Mouse (Mus musculus): ENCODE results near the gene Abcg5. TPM values are rescaled to one million over a fixed set of nuclear protein-coding genes. Genes with fewer than 3 reads are reported as not detected.

The Abcg5 gene
- polyA plus RNA-seq, 1 experiment from 2014 or later, result 1.8 TPM

DNA sequence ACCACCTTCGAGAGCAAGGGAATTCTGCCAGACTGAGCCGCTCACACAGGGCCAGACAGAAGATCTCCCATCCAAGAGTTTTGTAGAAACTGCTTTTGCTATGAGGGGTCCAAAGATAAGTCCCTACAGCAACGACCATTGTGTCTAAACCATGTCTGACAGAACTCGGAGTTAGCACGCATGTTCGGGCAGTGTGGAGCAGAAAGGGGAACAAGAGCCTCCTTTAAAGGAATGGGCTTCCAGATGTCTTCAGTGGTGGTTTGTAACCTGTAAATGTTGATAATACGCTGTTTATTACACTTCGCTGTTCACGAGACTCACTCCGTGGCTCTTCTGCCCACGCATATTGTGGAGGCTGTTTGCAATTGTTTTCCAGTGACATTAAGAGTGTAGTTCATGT lies 5.2 kb downstream of the Abcg5 start:
- H3K9ac ChIP-seq (replicated peaks; ENCODE audit: low read depth, low read length), result no peak overlapping the region
- 85% methylated on average over 11 of the region's 11 CpGs for WGBS

DNA sequence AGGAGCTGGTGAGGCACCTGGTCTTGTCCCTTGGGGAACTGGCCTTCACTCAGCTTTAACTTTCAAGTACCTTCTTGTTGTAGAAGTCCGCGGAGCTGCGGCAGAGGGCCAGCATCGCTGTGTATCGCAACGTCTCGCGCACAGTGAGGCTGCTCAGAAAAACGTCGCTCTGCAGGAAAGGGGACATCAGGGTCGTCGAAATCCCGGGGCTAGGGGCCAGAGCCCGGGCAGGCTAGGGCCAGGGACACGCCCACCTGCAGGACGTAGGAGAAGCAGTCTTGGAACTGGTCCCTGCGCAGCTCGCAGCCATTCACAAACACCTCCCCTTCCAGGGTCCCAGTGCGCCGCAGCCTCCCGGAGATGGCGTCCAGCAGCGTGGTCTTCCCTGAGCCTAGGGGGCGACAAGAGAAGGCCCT lies 6.9 kb downstream of the Abcg5 start, which contains the start of gene Abcg8:
TSS of gene Abcg8 (plus strand) at position 352 of the 416 bp plus-strand sequence.
- Histone ChIP-seq H3K9me3 (ENCODE audit: control insufficient read depth, low read depth, low read length) (no peaks in the 10 kb centered on the region), H3K9ac (replicated peaks; ENCODE audit: low read depth, low read length) (no peak within 1 kb of the TSS)
- 3% methylated on average over 24 of the region's 24 CpGs for WGBS

More for the DNA sequence above, 5.2 kb downstream of the Abcg5 start:
- Histone ChIP-seq H3K27me3 (ENCODE audit: control insufficient read depth, insufficient read depth, low read length) (no peaks in the 10 kb centered on the region), H3K4me1 (ENCODE audit: control insufficient read depth, insufficient read depth, low read length) (0 out of 2 replicates have a peak, but pooled peaks cover 3% of the 10 kb centered on the region), H3K4me3 (ENCODE audit: low read depth, low read length) (no peak overlapping the region), H3K9me3 (ENCODE audit: control insufficient read depth, low read depth, low read length) (no peaks in the 10 kb centered on the region), H3K36me3 (ENCODE audit: control insufficient read depth, insufficient read depth, low read length) (no peaks in the 10 kb centered on the region), H3K27ac (ENCODE audit: low read length) (no peak overlapping the region), H3K4me2 (replicated peaks; ENCODE audit: low read depth, low read length) (no peak overlapping the region)
- ATAC-seq (ENCODE audit: insufficient number of reproducible peaks, insufficient read depth, low FRiP score, low read depth), result no peak

DNA sequence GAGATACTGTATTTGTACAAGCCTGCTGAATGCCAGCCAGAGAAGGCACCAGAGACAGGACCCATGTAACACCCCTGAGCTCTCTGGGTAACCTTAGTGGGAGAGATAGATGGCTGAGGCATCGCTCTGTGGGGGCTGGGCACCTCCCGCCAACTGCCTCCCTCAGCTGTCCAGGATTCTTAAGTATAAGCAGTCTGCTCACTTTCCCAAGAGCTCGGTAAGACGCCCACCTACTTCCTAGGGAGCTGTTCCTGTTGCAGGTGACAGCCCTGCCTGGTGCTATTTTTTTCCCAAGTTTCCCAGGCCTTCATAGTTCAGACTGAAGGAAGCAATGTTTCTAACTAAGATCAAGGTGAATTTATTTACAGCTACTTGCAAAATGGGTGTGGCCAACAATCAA lies 7.6 kb downstream of the Abcg5 start:
- H3K4me3 ChIP-seq (ENCODE audit: low read depth, low read length), result no peak overlapping the region
- H3K4me2 ChIP-seq (replicated peaks; ENCODE audit: low read depth, low read length), result no peak overlapping the region
- WGBS, result 53% methylated on average over 4 of the region's 4 CpGs
- 0 out of 2 replicates have a peak, but pooled peaks cover 3% of the 10 kb centered on the region for H3K4me1 ChIP-seq (ENCODE audit: control insufficient read depth, insufficient read depth, low read length)
- H3K9me3 ChIP-seq (ENCODE audit: control insufficient read depth, low read depth, low read length), result no peaks in the 10 kb centered on the region
- H3K27me3 ChIP-seq (ENCODE audit: control insufficient read depth, insufficient read depth, low read length), result no peaks in the 10 kb centered on the region
- H3K27ac ChIP-seq (ENCODE audit: low read length), result no peak overlapping the region
- no peak for ATAC-seq (ENCODE audit: insufficient number of reproducible peaks, insufficient read depth, low FRiP score, low read depth)
- H3K36me3 ChIP-seq (ENCODE audit: control insufficient read depth, insufficient read depth, low read length), result no peaks in the 10 kb centered on the region
- H3K9ac ChIP-seq (replicated peaks; ENCODE audit: low read depth, low read length), result no peak overlapping the region

More for the DNA sequence above, 6.9 kb downstream of the Abcg5 start, which contains the start of gene Abcg8:
- Histone ChIP-seq H3K36me3 (ENCODE audit: control insufficient read depth, insufficient read depth, low read length) (no peaks in the 10 kb centered on the region), H3K4me2 (replicated peaks; ENCODE audit: low read depth, low read length) (peak within 1 kb of the TSS; percentile 82), H3K27ac (ENCODE audit: low read length) (no peak within 1 kb of the TSS), H3K4me3 (ENCODE audit: low read depth, low read length) (peak within 1 kb of the TSS; percentile 36), H3K27me3 (ENCODE audit: control insufficient read depth, insufficient read depth, low read length) (no peaks in the 10 kb centered on the region), H3K4me1 (ENCODE audit: control insufficient read depth, insufficient read depth, low read length) (0 out of 2 replicates have a peak, but pooled peaks cover 3% of the 10 kb centered on the region)
- peak; percentile 44; the same call in 1 of the 2 replicates for ATAC-seq (ENCODE audit: insufficient number of reproducible peaks, insufficient read depth, low FRiP score, low read depth)

DNA sequence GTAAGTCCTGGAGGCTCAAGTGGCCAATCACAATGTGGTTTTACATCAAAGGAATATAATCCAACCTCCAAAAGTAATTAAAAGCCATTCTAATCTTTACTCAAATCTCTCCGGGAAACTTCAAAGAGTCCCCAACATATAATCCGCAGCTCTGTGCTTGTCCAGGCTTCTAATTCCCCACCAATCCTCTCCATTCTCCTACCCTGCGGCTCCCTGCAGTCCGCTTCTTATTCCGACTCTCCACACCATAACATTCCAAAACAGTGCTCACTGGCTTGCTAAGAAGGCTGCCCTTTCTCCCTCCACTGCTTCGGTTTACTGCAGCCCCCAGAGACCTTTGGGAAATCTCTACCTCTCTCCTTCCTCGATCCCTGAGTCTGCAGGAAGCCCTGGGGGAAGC lies 8.8 kb downstream of the Abcg5 start:
- no peak overlapping the region for H3K4me3 ChIP-seq (ENCODE audit: low read depth, low read length)
- H3K9ac ChIP-seq (replicated peaks; ENCODE audit: low read depth, low read length), result no peak overlapping the region
- H3K27me3 ChIP-seq (ENCODE audit: control insufficient read depth, insufficient read depth, low read length), result no peaks in the 10 kb centered on the region
- H3K9me3 ChIP-seq (ENCODE audit: control insufficient read depth, low read depth, low read length), result no peaks in the 10 kb centered on the region
- no peak overlapping the region for H3K27ac ChIP-seq (ENCODE audit: low read length)
- WGBS, result 50% methylated on average over 7 of the region's 7 CpGs
- no peaks in the 10 kb centered on the region for H3K36me3 ChIP-seq (ENCODE audit: control insufficient read depth, insufficient read depth, low read length)
- ATAC-seq (ENCODE audit: insufficient number of reproducible peaks, insufficient read depth, low FRiP score, low read depth), result no peak
- H3K4me2 ChIP-seq (replicated peaks; ENCODE audit: low read depth, low read length), result no peak overlapping the region
- 0 out of 2 replicates have a peak, but pooled peaks cover 3% of the 10 kb centered on the region for H3K4me1 ChIP-seq (ENCODE audit: control insufficient read depth, insufficient read depth, low read length)

DNA sequence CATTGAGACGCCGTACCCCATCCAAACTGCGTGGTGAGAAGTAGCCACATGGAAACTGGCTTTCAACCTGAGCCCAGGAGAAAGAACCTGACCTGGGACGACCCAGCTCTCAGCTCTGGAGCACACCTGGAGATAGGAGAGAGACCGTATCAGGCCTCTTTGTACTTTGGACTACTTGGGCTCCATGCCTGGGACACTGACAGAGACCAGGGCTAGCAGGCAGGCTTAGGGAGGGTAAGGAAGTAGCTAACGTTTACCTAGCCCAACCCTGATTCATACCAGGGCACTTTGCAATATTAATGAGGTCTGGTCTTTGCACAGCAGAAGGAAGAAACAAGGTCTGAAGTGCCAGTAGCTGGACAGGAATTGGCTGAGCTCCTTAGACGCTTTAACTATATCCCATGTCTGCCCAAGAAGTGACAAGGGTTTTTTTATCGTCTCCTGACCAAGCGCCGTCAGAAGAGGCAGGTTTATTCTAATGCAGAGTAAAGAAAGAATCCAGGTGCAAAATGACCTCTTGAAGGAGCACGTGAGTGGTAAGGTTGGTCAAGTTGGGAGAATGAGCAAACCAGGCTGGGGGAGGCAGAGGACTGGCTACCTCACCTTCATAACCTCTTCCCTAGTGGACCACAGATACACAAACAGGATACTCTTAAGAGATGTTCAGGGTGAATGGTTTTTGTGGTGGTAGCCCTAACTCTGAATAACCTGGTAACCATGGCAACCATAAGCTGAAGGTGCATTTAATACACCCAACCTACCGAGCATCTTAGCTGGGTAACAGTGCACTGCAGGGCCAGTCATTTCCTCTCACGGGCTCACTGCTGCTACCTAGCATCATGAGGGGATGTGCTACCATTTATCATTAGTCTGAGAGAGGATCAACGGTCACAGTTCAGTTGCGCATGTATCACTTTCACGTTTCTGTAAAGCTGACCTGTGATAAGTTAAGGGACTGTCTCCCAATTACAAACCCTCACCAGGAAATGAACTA lies 10.1 kb downstream of the Abcg5 start:
- Histone ChIP-seq H3K36me3 (ENCODE audit: control insufficient read depth, insufficient read depth, low read length) (no peaks in the 10 kb centered on the region), H3K4me3 (ENCODE audit: low read depth, low read length) (no peak overlapping the region), H3K4me1 (ENCODE audit: control insufficient read depth, insufficient read depth, low read length) (0 out of 2 replicates have a peak, but pooled peaks cover 3% of the 10 kb centered on the region), H3K9me3 (ENCODE audit: control insufficient read depth, low read depth, low read length) (no peaks in the 10 kb centered on the region), H3K4me2 (replicated peaks; ENCODE audit: low read depth, low read length) (no peak overlapping the region), H3K27me3 (ENCODE audit: control insufficient read depth, insufficient read depth, low read length) (no peaks in the 10 kb centered on the region), H3K27ac (ENCODE audit: low read length) (no peak overlapping the region), H3K9ac (replicated peaks; ENCODE audit: low read depth, low read length) (no peak overlapping the region)
- peak; percentile 80 for ATAC-seq (ENCODE audit: insufficient number of reproducible peaks, insufficient read depth, low FRiP score, low read depth)
- 57% methylated on average over 16 of the region's 16 CpGs for WGBS

DNA sequence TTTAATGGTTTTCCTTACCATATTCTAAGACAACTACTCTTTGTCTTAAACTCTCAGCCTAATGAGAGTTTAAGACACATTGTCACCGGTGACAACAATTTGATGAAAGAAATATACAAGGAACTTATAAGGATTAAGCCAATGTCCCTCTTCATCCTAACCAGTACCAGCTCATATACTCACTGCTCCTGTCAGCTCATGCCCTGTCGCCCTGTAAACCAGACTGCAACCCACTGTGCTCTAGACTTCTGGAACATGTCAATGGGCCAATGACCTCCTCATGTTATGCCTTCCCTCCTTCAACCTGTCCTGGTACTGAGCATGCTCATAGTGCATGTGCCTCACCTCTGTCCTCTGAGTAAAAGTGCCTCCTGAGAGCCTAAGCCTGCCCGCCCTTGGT lies 15.0 kb downstream of the Abcg5 start:
- H3K9me3 ChIP-seq (ENCODE audit: control insufficient read depth, low read depth, low read length), result no peaks in the 10 kb centered on the region
- no peaks in the 10 kb centered on the region for H3K36me3 ChIP-seq (ENCODE audit: control insufficient read depth, insufficient read depth, low read length)
- peaks cover 5% of the 10 kb centered on the region; the same call in 1 of the 2 replicates for H3K4me1 ChIP-seq (ENCODE audit: control insufficient read depth, insufficient read depth, low read length)
- H3K9ac ChIP-seq (replicated peaks; ENCODE audit: low read depth, low read length), result no peak overlapping the region
- no peak overlapping the region for H3K4me3 ChIP-seq (ENCODE audit: low read depth, low read length)
- no peak overlapping the region for H3K4me2 ChIP-seq (replicated peaks; ENCODE audit: low read depth, low read length)
- no peak overlapping the region for H3K27ac ChIP-seq (ENCODE audit: low read length)
- WGBS, result 87% methylated on average over 3 of the region's 3 CpGs
- ATAC-seq (ENCODE audit: insufficient number of reproducible peaks, insufficient read depth, low FRiP score, low read depth), result no peak
- H3K27me3 ChIP-seq (ENCODE audit: control insufficient read depth, insufficient read depth, low read length), result no peaks in the 10 kb centered on the region

DNA sequence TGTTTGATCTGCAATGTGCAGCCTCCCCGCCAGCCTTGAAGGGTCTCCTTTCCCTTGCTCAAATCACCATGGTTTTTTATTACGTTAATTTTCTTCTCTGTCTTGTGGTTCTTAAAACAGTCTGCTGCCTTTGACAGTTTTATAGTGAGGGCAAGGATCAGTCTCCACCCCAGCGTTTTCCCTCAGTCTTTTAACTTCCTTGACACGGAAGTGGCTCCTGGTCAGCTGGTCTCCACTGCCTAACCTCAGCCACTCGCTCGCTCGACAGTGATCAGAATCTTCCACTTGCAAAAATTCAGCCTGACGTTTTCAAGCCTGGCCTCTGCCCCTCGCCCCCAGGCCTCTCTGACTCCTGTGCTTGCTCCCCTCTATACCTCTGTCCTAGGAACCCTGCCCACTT lies 17.1 kb downstream of the Abcg5 start:
- H3K36me3 ChIP-seq (ENCODE audit: control insufficient read depth, insufficient read depth, low read length), result no peaks in the 10 kb centered on the region
- no peak for ATAC-seq (ENCODE audit: insufficient number of reproducible peaks, insufficient read depth, low FRiP score, low read depth)
- no peaks in the 10 kb centered on the region for H3K27me3 ChIP-seq (ENCODE audit: control insufficient read depth, insufficient read depth, low read length)
- H3K4me2 ChIP-seq (replicated peaks; ENCODE audit: low read depth, low read length), result no peak overlapping the region
- no peak overlapping the region for H3K9ac ChIP-seq (replicated peaks; ENCODE audit: low read depth, low read length)
- no peak overlapping the region for H3K27ac ChIP-seq (ENCODE audit: low read length)
- 28% methylated on average over 9 of the region's 9 CpGs for WGBS
- no peak overlapping the region for H3K4me3 ChIP-seq (ENCODE audit: low read depth, low read length)
- H3K9me3 ChIP-seq (ENCODE audit: control insufficient read depth, low read depth, low read length), result no peaks in the 10 kb centered on the region
- H3K4me1 ChIP-seq (ENCODE audit: control insufficient read depth, insufficient read depth, low read length), result peaks cover 5% of the 10 kb centered on the region; the same call in 1 of the 2 replicates

DNA sequence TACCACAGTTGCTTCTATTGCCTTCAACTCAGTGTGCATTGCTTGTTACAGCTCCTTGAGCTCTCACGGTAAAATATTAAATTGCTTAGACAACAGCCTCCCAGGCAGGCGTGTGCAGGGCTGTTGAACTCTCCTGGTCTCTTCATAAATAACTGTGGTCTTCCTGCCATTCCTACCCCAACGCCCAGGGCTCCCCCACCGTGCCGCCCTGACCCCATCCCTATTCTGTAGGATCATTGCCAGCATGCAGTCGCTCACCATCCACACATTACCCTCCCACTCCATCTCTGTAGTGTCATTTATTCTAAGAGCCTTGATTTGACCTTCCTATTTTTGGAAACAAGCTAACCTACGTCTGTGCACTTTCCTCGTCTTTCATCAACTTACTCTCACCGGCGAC lies 17.8 kb downstream of the Abcg5 start:
- peaks cover 5% of the 10 kb centered on the region; the same call in 1 of the 2 replicates for H3K4me1 ChIP-seq (ENCODE audit: control insufficient read depth, insufficient read depth, low read length)
- no peak overlapping the region for H3K4me3 ChIP-seq (ENCODE audit: low read depth, low read length)
- H3K4me2 ChIP-seq (replicated peaks; ENCODE audit: low read depth, low read length), result no peak overlapping the region
- no peaks in the 10 kb centered on the region for H3K9me3 ChIP-seq (ENCODE audit: control insufficient read depth, low read depth, low read length)
- 32% methylated on average over 10 of the region's 10 CpGs for WGBS
- H3K27ac ChIP-seq (ENCODE audit: low read length), result no peak overlapping the region
- no peak overlapping the region for H3K9ac ChIP-seq (replicated peaks; ENCODE audit: low read depth, low read length)
- no peak for ATAC-seq (ENCODE audit: insufficient number of reproducible peaks, insufficient read depth, low FRiP score, low read depth)
- H3K36me3 ChIP-seq (ENCODE audit: control insufficient read depth, insufficient read depth, low read length), result no peaks in the 10 kb centered on the region
- H3K27me3 ChIP-seq (ENCODE audit: control insufficient read depth, insufficient read depth, low read length), result no peaks in the 10 kb centered on the region
